Mouse (Mus musculus): Measurements from ENCODE around the gene Shank3. TPM values are rescaled to one million over a fixed set of nuclear protein-coding genes. Genes with fewer than 3 reads are reported as not detected.

Gene Shank3
- polyA plus RNA-seq, 1 experiment from 2014 or later, result 2.0 TPM

GRCm38 (mm10) chr15:89557179-89557995 is 58.0 kb downstream of the Shank3 start:
- in situ Hi-C loops (cut with MboI; ENCODE audit: low pct_unique_long_range_greater_than_20kb), result no loop called here
- peaks cover 24% of the 10 kb centered on the region for H3K27me3 ChIP-seq
- POLR2A ChIA-PET, result no interaction called here
- CTCF ChIA-PET, result no interaction called here
- no peak for TF ChIP-seq CTCF (IDR thresholded peaks at IDR 0.05)
- ATAC-seq (no peak), DNase-seq (ENCODE audit: low read depth, low spot score) (no peak)

GRCm38 (mm10) chr15:89557996-89558390 is 58.6 kb downstream of the Shank3 start:
- POLR2A ChIA-PET, result no interaction called here
- DNase-seq (ENCODE audit: low read depth, low spot score) (no peak), ATAC-seq (no peak)
- in situ Hi-C loops (cut with MboI; ENCODE audit: low pct_unique_long_range_greater_than_20kb), result no loop called here
- CTCF ChIA-PET, result no interaction called here
- no peak for TF ChIP-seq CTCF (IDR thresholded peaks at IDR 0.05)
- peaks cover 24% of the 10 kb centered on the region for H3K27me3 ChIP-seq

- peaks cover 24% of the 10 kb centered on the region for H3K27me3 ChIP-seq
- DNase-seq (ENCODE audit: low read depth, low spot score) (no peak), ATAC-seq (no peak)
- in situ Hi-C loops (cut with MboI; ENCODE audit: low pct_unique_long_range_greater_than_20kb), result no loop called here
- CTCF ChIA-PET, result no interaction called here
- POLR2A ChIA-PET, result no interaction called here
- no peak for TF ChIP-seq CTCF (IDR thresholded peaks at IDR 0.05)
These were observed 59.8 kb downstream of the Shank3 start for GRCm38 (mm10) chr15:89559202-89559731.

DNA sequence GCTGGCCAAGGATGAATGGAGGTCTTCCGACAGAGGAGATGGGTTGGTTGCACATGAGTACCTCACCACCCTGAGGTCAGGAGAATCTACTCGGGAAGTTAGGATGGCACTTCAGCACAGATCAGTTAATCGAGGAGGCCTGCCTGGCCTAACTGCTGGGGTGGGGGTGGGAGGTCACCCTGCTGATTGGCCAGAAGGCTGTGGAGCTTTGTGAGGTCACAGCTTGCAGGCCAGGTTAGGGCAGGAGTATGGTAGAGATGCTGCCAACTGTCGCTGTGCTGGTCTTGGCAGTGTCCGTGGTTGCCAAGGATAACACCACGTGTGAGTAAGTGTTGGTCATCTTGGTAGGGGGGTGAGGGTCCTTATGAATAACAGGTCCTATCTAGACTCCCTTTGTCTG is 68.7 kb downstream of the Shank3 start, which contains the start of gene Acr:
Gene Acr, plus strand, starts transcription at position 213 of the 400 bp plus-strand sequence.
- in situ Hi-C loops (cut with MboI; ENCODE audit: low pct_unique_long_range_greater_than_20kb), result no loop called here
- DNase-seq (ENCODE audit: low read depth, low spot score) (no peak), ATAC-seq (no peak)
- POLR2A ChIA-PET, result interaction anchor here (0.6 kb wide), 1 partner anchor 32 kb away, joined by 3 read pairs; no protein-coding TSS in a partner anchor
- peaks cover 4% of the 10 kb centered on the region for H3K27me3 ChIP-seq
- CTCF ChIA-PET, result no interaction called here
- no peak for TF ChIP-seq CTCF (IDR thresholded peaks at IDR 0.05)

GRCm38 (mm10) chr15:89572147-89572546 is 72.7 kb downstream of the Shank3 start:
- in situ Hi-C loops (cut with MboI; ENCODE audit: low pct_unique_long_range_greater_than_20kb), result no loop called here
- CTCF ChIA-PET, result interaction anchor here (1.1 kb wide), 1 partner anchor 23 kb away, joined by 3 read pairs; no protein-coding TSS in a partner anchor
- peaks cover 8% of the 10 kb centered on the region for H3K27me3 ChIP-seq
- DNase-seq (ENCODE audit: low read depth, low spot score) (no peak), ATAC-seq (no peak)
- TF ChIP-seq CTCF (IDR thresholded peaks at IDR 0.05), result no peak
- POLR2A ChIA-PET, result no interaction called here

- TF ChIP-seq CTCF (IDR thresholded peaks at IDR 0.05), result no peak
- ChIA-PET CTCF (no interaction called here), POLR2A (no interaction called here)
- in situ Hi-C loops (cut with MboI; ENCODE audit: low pct_unique_long_range_greater_than_20kb), result no loop called here
- H3K27me3 ChIP-seq, result no peaks in the 10 kb centered on the region
- DNase-seq (ENCODE audit: low read depth, low spot score) (no peak), ATAC-seq (no peak)
These were observed 83.1 kb downstream of the Shank3 start for GRCm38 (mm10) chr15:89582494-89582893.

- ChIA-PET POLR2A (no interaction called here), CTCF (no interaction called here)
- in situ Hi-C loops (cut with MboI; ENCODE audit: low pct_unique_long_range_greater_than_20kb), result no loop called here
- ATAC-seq, result no peak
- H3K27me3 ChIP-seq, result no peaks in the 10 kb centered on the region
- no peak for DNase-seq (ENCODE audit: low read depth, low spot score)
- no peak for TF ChIP-seq CTCF (IDR thresholded peaks at IDR 0.05)
These were observed 85.7 kb downstream of the Shank3 start for GRCm38 (mm10) chr15:89585101-89585500.

- CTCF ChIA-PET, result no interaction called here
- TF ChIP-seq CTCF (IDR thresholded peaks at IDR 0.05), result no peak
- H3K27me3 ChIP-seq, result no peaks in the 10 kb centered on the region
- in situ Hi-C loops (cut with MboI; ENCODE audit: low pct_unique_long_range_greater_than_20kb), result no loop called here
- ATAC-seq (no peak), DNase-seq (ENCODE audit: low read depth, low spot score) (no peak)
- POLR2A ChIA-PET, result no interaction called here
These were observed 86.2 kb downstream of the Shank3 start for GRCm38 (mm10) chr15:89585631-89586030.

- TF ChIP-seq CTCF (IDR thresholded peaks at IDR 0.05), result no peak
- in situ Hi-C loops (cut with MboI; ENCODE audit: low pct_unique_long_range_greater_than_20kb), result no loop called here
- peak; percentile 81 for DNase-seq (ENCODE audit: low read depth, low spot score)
- no peaks in the 10 kb centered on the region for H3K27me3 ChIP-seq
- ATAC-seq, result peak; percentile 68
- CTCF ChIA-PET, result interaction anchor here (2.7 kb wide), 1 partner anchor 34 kb away, joined by 7 read pairs; no protein-coding TSS in a partner anchor
- POLR2A ChIA-PET, result no interaction called here
These were observed 89.7 kb downstream of the Shank3 start for GRCm38 (mm10) chr15:89589146-89589545.

GRCm38 (mm10) chr15:89591317-89591716 is 91.9 kb downstream of the Shank3 start:
- ATAC-seq, result peak; percentile 24
- CTCF ChIA-PET, result no interaction called here
- in situ Hi-C loops (cut with MboI; ENCODE audit: low pct_unique_long_range_greater_than_20kb), result no loop called here

DNA sequence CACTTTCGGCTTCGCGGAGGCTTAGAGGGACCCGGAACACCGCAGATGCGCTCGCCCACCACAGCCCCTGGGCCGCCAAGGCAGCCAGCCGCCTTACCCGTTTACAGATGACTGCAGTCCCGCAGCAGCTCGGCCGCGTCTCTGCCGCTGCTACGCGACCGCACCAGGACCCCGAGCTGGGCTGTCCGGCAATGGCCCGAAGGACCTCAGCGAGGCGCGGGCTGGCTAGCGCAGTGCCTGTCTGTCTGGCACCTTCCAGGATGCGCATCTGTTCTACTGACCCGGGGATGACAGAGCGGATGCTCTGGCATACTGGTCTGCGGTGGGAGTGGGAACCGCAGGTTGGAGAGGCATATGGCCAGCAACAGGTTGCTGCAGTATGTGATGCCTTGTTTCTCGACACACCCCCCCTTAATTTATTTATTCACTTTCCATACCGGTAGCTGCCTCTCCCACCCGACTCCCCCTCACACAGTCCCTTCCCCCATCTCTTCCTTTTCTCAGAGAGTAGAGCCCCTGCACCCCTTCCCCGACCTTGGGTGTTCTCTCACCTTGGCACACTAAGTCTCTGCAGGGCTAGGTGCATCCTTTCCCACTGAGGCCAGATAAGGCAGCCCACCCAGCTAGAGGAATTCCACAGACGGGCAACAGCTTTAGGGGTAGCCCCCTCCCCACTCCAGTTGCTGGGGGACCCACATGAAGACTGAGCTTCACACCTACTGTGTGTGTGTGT is 92.5 kb downstream of the Shank3 start, which contains the start of gene Rabl2:
Gene Rabl2, minus strand, starts transcription at position 201 of the 733 bp plus-strand sequence.
- ATAC-seq, result peak; percentile 90
- peaks cover 14% of the 10 kb centered on the region for H3K27me3 ChIP-seq
- ChIA-PET CTCF (no interaction called here), POLR2A (interaction anchor here (0.6 to 0.7 kb wide), 2 partner anchors 39 to 56 kb away, joined by 3 read pairs; no protein-coding TSS in a partner anchor)
- TF ChIP-seq CTCF (IDR thresholded peaks at IDR 0.05), result no peak
- in situ Hi-C loops (cut with MboI; ENCODE audit: low pct_unique_long_range_greater_than_20kb), result no loop called here
- peak; percentile 41 for DNase-seq (ENCODE audit: low read depth, low spot score)

More at GRCm38 (mm10) chr15:89591317-89591716, 91.9 kb downstream of the Shank3 start:
- DNase-seq (ENCODE audit: low read depth, low spot score), result no peak
- TF ChIP-seq CTCF (IDR thresholded peaks at IDR 0.05), result no peak
- peaks cover 10% of the 10 kb centered on the region for H3K27me3 ChIP-seq
- POLR2A ChIA-PET, result no interaction called here

Data from Patski (cell line).